Mouse (Mus musculus): ENCODE results near the gene Slc15a5.

Gene Slc15a5

GRCm38 (mm10) chr6:137962836-137963235 lies 116.9 kb downstream of the Slc15a5 start:
- no peak for DNase-seq (ENCODE audit: low spot score in 2 of 2)

DNA sequence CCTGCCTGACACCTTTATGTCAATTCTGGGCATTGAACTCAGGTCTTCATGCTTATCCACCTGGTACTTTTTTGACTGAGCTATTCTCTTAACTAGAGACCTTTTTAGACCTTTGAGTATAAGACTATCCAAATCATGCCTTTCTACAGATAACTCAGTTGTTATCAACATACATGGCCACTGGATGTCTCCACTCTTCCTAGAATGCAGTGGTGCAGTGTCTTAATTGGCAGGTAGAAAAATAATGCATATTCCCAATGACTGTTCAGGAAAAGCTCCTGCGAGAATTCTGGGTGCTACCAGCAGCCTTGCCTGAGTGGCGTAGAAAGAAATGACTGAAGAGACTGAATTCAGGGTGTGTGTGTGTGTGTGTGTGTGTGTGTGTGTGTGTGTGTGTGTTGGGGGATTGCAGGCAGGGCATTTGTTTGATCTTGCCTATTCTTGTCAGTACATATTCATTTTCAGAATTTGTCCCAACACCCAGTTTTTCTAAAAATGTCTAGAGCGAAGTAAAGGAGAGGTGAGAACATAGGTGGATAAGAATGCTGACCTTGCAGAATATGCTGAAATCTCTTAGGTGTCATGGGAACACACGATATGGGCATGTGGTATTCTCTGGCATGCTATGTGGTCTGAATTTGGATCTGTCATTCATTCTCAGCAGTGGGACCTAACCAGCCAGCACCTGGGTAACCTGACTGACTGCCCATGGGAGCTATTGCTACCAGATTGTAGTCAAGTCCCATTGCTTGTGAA lies 119.5 kb downstream of the Slc15a5 start:
- no peak for DNase-seq (ENCODE audit: low spot score in 2 of 2)

GRCm38 (mm10) chr6:137957630-137958029 lies 122.1 kb downstream of the Slc15a5 start:
- DNase-seq (ENCODE audit: low spot score in 2 of 2): no peak

DNA sequence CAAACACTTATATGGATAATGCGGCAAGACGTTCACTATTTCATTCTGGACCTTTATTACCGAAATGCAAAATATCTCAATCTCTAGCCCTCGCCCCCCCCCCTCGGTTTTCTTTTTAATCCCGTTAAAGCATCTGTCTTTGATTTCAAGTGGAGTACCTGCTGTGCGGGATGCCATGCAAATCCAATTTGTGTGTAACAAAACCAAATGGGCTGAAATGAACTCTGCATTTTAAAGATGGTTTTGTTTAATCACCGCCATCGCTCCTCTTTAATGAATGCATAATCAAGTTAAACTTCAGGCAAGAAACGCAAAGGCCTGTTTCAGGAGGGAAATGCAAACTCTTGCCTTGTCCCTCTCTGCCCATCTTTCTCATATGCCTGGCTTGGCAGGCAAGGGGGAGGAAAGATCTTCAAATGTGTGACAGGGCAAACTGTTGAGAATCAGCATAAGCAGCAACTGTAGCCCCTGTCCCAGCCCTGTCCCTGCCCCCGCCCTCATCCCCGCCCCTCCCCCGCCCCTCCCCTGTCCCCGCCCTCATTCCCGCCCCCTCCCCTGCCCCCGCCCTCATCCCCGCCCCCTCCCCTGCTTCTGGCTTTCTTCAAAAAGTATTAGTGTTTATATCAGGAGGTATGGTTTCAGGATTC lies 122.8 kb downstream of the Slc15a5 start:
- DNase-seq (ENCODE audit: low spot score in 2 of 2): no peak

GRCm38 (mm10) chr6:137946520-137946919 lies 133.2 kb downstream of the Slc15a5 start:
- no peak for DNase-seq (ENCODE audit: low spot score in 2 of 2)

DNA sequence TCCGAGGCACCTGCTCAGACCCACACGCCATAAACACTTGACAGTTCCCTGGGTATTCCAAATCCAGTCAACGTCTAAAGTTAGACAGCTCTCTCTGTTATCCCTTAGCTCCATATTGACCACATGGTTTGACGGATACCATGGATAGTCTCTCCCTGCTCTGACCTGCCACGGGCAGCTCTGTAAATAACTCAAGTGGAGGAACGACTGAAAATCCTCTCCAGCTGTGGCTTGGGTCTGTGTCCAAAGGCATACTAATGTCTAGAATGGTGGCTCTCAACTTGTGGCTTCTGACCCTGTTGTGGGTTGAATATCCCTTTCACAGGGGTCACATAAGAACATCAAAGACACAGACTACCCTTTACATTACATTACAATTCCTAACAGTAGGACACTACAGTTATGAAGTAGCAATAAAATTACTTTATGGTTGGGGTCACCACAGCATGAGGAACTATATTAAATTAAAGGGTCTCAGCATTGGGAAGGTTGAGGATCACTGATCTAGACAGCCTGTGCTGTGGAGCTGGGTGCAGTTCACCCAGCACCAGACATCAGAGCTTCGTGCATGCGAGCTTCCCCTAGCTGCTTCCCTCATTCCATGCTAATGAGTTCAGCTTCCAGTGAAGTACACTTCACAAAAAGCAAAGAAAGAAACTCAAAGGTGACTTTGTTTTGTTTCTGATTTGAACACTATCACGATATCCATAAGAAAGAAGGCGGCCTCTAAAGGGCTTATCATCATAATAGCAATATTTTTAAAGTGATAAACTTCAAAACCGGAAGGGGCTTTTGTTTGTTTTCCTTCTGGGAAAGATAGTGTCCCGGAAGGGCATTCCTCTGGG lies 139.1 kb downstream of the Slc15a5 start:
- no peak for DNase-seq (ENCODE audit: low spot score in 2 of 2)

- no peak for DNase-seq (ENCODE audit: low spot score in 2 of 2)
Measured at GRCm38 (mm10) chr6:137937541-137937940, 142.2 kb downstream of the Slc15a5 start.

GRCm38 (mm10) chr6:137936268-137936667 lies 143.4 kb downstream of the Slc15a5 start:
- no peak for DNase-seq (ENCODE audit: low spot score in 2 of 2)

DNA sequence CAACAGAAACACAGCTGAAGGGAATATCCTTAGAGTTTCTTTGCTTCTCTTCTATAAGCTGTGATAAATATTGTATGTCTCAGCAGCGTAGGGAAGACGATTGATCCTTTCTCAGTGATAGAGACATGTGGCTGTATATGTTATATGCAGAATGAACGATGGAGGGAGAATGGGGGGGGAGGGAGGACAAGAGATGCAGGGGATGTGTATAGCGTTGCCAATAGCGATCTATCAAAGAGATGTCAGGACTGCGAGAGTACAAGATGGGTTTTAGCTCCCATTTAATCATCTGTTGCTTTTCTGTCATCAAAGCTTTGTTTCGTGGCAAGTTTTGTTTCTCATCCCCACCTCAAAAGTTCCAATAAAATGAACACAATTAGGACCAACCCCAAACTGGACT lies 143.9 kb downstream of the Slc15a5 start:
- DNase-seq (ENCODE audit: low spot score in 2 of 2): no peak

- peak; percentile 22 to 37 for DNase-seq (ENCODE audit: low spot score in 2 of 2)
Measured at GRCm38 (mm10) chr6:137935341-137935740, 144.4 kb downstream of the Slc15a5 start.

DNA sequence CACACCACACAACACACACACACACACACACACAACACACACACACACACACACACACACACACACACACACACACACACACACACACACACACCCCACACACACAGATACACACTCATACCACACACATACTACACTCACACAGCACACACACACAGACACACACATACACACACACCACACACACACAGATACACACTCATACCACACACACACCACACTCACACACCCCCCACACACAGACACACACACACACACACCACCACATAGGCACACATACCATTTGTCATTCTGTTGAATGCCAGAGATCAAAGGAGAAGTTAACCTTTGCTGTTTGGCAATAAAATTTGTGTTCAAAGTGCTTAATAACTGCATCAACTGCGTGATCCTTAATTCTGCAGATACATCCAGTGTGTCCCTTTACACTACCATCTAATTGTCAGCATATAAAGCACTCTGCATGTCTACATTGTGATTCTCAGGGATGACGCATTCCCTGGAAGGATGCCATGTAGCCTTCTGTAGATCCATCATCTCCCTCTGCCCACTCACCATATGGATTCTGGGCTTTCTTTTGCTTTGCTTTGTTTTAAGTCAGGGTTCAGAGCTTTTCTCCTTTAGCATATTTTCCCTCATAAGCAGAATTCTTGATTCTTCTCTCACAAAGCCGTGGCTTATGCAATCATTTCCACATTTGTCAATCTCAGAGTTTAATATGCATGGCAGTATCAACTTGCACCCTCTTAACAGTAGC lies 145.0 kb downstream of the Slc15a5 start:
- DNase-seq (ENCODE audit: low spot score in 2 of 2): peak; percentile 76 to 89

Measured in right cerebral cortex, postnatal 36 days (tissue).